Mouse (Mus musculus): ENCODE data around the gene Rbm39. TPM values are rescaled to one million over a fixed set of nuclear protein-coding genes. Genes with fewer than 3 reads are reported as not detected.
"Not testable (repeated sequence)": the region's sequence is repeated elsewhere in the genome, so short reads cannot be mapped to it uniquely, and the experiment has no call there.

The Rbm39 gene
- polyA plus RNA-seq, 3 experiments from 2014 or later: 572 to 796 (median 746) TPM

- no peak for ATAC-seq
Observed at GRCm38 (mm10) chr2:156179796-156180093, 293 bp downstream of the Rbm39 start.

GRCm38 (mm10) chr2:156179046-156179795, 817 bp downstream of the Rbm39 start:
- ATAC-seq: peak; percentile 55

DNA sequence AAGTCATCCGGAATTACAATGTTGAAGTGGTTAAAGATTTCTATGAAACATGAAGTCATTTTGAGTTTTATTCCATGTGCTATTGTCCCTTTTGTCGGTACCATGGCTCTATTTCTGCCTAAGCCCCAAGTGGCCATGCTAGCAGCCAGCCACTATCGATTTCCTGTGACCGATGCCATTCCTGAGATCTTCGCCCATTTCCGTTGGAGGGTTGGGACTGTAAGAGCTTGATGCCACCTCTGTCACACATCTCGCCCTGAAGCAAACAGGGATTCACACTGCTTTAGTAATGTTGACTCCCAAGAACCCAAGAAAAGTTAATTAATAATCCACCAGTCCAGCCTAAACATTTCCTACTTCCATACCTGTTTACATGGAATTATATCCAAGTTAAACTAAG, 2.4 kb downstream of the Rbm39 start:
- ATAC-seq: no peak

DNA sequence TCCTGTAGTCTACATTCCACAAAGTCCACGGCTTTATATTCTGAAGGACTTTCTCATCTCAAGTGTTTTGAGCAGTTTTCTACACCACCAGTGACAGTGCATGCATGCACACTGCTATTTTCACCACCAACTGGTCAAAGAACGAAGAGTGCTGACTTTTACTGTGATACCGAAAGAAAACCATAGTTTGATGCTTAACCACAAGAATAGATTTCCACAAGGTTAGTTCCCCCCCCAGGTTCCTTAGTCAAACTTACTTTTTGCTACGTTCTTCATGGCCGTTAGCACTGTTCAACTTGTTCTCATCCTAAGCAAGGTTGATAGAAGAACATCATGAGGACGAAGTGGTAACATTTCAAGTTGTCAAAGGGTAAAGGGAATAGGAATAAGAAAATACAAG, 3.0 kb downstream of the Rbm39 start:
- no peak for ATAC-seq

- no peak for ATAC-seq
Observed at GRCm38 (mm10) chr2:156166557-156166956, 13.5 kb downstream of the Rbm39 start.

- ATAC-seq: no peak
Observed at GRCm38 (mm10) chr2:156165478-156165877, 14.6 kb downstream of the Rbm39 start.

DNA sequence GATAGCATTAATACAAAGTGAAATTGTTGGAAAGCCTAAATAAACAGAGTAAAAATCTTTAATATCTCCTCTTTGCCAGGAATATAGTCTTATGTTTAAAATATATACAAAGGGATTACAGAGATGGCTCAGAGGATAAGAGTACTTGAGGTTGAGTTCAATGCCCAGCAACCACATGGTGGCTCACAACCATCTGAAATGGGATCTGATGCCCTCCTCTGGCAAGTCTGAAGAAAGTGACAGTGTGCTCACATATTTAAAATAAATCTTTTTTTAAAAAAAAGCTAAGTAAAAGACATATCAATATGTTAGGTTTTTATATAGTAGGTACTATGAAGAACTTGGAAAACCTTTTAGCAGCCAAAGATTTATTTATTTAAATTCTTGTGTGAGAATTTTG, 28.5 kb downstream of the Rbm39 start:
- no peak for ATAC-seq

DNA sequence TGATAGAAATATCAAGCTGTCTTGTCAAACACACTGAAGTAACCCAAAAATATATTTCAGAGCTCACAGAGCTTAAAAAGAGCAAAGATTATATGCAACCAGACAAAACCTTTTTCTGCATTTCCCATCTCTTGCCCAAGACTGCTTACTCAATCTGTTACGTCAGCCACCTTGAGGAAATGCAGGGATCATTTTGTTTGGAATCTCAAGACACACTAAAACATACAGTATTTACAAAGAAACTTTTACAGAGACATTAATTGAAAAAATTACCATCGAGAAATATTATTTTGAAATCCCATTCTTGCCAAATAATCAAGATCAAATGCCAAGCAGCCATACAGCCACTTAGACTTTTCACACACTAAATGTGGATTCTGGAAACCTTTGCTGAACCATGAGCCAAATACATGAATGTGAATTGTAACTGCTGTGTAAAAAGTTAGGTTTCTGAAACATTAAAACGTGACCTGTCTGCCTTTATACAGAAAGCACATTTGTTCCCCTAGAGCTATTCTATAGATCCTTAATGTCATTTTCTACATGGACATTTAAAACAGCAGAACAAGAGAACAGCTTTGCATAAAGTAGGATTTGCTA, 32.6 kb downstream of the Rbm39 start:
- no peak for ATAC-seq

DNA sequence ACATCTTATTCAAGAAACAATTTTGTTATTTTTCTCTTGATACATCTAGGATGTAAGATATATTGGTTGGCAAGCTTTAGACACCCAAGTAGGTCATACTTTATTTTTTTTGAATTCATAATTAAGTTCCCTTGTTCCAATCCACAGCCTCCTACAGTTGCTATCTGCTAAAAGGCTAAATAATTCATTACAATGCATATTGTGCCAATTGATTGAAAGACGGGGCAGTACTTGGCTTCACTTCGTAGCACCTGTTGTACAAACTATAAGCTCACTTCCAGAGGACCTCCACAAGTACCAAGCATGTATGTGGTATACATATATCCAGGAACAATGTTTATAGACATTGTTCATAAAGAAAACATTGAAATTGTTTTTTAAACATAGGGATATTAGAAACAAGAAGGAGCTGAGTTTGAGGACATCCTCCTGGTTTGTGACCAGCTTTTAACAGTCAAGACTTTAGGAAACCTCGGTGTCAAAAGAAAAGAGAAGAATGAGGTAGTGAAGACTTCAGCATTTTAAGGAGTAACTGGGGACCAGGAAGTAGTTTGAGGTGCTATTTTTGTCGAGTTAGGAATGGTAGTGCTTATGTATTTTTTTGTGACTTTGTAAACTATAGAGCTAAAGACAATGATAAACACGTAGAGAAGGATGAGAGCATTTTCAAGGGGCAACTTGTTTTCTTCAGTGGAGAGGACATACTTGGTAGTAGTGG, 33.6 kb downstream of the Rbm39 start:
- ATAC-seq: no peak

GRCm38 (mm10) chr2:156145486-156146130, 34.4 kb downstream of the Rbm39 start:
- ATAC-seq: no peak

GRCm38 (mm10) chr2:156143953-156144724, 35.9 kb downstream of the Rbm39 start, which contains the start of the genes Romo1 and Nfs1:
Gene Romo1 (plus strand): TSS chr2:156144039.
Gene Nfs1 (minus strand): TSS chr2:156144186.
- peak; percentile 91 for ATAC-seq

- ATAC-seq: no peak
Observed at GRCm38 (mm10) chr2:156143367-156143766, 36.7 kb downstream of the Rbm39 start.

GRCm38 (mm10) chr2:156142820-156143219, 37.2 kb downstream of the Rbm39 start:
- ATAC-seq: no peak

DNA sequence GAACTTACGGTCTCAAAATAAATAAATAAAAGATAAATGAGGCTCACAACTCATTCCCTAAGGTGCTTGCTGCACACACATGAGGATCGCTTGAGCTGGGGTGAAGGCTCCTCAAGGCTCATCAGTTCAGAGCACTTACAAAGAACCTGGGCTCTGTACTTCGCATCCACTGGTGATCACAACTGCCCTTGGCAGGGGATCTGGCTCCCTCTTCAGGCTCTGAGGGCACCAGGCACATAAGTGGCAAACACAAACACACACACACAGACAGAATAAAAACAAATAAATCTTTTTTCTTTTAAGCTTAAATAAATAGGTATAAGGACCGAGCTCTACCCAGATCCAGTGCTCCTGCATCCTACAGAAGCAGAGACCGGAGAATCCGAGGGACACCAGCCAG, 44.3 kb downstream of the Rbm39 start:
- ATAC-seq: no peak

DNA sequence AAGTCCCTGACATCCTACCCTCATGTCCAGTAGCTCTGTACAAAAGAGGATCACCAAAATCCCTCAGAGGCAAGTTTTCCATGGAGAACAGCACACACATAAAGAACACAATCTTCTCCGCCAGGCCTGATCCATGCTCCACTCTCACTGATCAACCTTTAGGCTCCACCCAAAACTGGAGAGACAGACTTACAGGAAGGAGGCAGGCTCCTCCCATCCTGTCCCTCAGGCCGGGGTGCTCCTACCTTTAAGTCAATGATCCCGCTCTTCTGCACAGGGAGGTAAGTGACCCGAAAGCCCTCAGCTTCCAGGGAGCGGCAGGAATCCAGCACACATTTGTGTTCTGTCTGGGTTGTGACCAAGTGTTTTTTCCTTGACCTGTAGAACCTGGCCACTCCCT, 45.9 kb downstream of the Rbm39 start:
- no peak for ATAC-seq

DNA sequence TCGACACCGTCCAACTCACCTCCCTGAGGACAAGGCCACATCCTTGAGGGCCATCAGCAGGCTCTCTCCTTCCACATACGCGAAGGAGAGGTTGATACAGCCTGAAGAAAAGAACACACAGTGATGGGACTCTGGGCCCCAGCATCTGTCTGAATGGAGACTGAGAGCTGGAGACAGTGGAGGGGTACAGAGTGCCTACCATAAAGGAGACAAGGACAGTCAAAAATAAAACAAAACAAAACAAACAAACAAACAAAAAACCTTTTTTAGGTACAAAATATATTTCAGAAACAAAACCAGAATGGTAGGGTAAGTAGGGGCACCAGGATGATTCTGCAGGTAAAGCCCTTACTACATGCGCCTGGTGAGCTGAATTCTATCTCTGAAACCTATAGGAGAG, 53.0 kb downstream of the Rbm39 start, which contains the start of gene Gm28036:
Gm28036 (minus strand) TSS at position 101 of the 400 bp plus-strand sequence.
- ATAC-seq: no peak

DNA sequence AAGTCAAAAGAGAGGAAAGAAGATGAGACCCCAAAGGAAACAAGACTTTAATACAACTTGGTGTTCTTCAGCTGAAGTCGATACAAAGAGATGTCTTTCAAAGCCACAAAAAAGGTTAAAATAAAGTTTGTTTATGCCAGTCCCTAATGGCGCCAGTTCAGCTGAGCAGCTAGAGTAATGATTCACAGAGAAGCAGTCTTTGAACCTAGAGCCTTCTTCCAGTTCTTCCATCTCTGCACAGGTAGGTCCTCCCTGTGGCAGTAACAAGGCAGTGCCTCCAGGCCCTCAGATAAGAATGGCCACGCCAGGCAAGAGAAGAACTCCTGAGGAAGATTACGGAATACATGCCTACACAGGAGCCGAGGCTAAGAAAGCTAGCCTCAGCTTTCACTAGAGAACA, 56.3 kb downstream of the Rbm39 start:
- no peak for ATAC-seq

GRCm38 (mm10) chr2:156119566-156119965, 60.5 kb downstream of the Rbm39 start:
- no peak for ATAC-seq

DNA sequence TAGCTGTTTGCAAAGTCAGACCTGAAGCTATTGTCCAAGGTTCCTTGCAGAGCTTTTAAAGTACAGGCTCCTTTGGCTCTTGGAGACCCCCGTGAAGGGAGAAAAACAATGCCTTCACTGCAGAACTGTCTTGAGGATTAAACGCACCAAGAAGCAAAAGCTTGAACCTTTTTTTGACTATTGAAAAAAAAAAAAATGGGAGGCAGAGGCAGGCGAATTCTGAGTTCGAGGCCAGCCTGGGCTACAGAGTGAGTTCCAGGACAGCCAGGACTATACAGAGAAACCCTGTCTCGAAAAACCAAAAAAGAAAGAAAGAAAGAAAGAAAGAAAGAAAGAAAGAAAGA, 68.0 kb downstream of the Rbm39 start:
- not testable (repeated sequence) for ATAC-seq

DNA sequence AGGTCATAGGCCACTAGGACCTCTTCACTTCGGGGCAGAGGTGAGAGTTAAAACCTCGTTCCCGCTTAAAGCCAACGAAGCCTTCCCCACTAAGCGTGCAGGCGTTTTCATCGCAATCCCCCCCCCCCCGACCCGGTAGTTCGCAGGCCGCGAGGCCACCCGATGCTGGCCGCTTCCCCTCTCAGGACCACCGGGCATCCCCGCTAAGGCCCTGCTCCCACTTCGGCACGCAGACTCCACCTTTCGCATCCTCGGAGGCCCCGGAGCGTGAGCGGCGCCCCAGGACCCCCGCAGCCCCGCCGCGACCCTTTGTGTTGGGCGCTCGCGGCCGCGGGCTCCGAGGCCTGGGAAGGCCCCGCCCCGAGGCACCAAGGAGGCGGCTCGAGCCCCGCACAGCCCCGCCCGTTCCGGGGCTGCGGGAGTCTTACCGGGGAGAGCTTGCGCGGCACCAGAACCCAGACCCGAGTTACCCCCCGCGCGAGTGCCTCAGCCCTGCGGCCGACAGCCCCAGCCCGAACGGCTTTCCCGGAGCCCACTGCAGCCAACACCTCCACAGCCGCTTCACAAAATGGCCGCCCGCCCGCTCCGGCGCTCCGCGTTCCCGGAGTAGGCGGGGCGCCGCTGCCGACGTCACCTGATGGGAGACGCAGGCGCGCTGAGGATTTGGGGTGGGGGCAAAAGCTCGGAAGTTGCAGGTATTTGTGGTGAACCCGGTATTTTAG, 68.5 kb downstream of the Rbm39 start, which contains the start of the genes Cpne1 and Rbm12:
Cpne1 (minus strand) TSS at position 608 of the 722 bp plus-strand sequence.
Rbm12 (minus strand) TSS at position 621 of the 722 bp plus-strand sequence.
- ATAC-seq: peak; percentile 95

DNA sequence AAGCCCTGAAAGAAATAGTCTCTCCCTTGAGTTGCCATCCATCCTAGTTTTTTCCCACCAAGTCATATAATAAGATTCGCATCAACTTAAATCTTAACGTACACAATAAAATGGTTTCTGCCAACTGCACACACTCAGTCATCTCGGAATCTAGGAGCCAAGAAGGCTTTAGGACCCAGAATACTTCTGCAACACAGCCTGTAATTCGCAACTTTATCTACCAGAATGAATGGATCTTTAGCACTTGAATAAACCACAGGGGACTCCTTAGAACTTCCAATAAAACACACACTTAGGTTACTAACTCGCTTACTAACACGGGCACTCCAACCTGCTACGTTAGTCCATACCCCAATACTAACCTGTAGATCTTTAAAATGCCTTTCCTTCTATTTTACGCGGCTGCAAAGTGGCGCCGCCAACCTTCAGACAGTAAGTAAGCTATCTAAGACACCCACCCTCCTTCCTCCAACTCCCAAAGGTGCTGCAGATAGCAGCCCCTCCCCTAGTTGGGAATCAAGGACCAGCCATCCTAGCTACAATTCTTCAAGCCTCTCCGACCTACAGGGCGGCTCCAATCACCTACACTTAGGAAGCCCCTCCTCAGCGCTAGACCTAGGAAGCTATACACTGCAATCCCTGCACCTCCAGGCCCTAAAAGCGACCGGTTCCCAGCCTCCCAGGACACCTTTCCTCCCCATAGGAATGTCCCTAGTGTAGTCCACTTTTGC, 69.2 kb downstream of the Rbm39 start:
- ATAC-seq: peak; percentile 42

Data from inflammation-experienced regulatory T-cells, adult 6 months (primary cell).